Mouse (Mus musculus) erythroblast, embryonic 14.5 days (primary cell): ENCODE measurements around the gene Trpv6. TPM values are rescaled to one million over a fixed set of nuclear protein-coding genes. Genes with fewer than 3 reads are reported as not detected.

Source experiments
- H3K27me3 ChIP-seq: 2 replicates; pipeline ENCODE4 v1.6.1; 2012; ENCODE audit warnings: inconsistent platforms; ENCODE audit not compliant: control insufficient read depth
- H3K36me3 ChIP-seq: 2 replicates; pipeline ENCODE4 v1.6.1; 2012; ENCODE audit warnings: mild to moderate bottlenecking, inconsistent platforms; ENCODE audit not compliant: control insufficient read depth
- H3K4me1 ChIP-seq: 2 replicates; pipeline ENCODE4 v1.6.1; 2012; ENCODE audit warnings: inconsistent platforms; ENCODE audit not compliant: control insufficient read depth
- H3K4me3 ChIP-seq: replicated peaks from 2 replicates; pipeline ENCODE3; 2012; ENCODE audit warnings: moderate library complexity, mild to moderate bottlenecking, inconsistent platforms
- H3K9me3 ChIP-seq: 2 replicates; pipeline ENCODE4 v1.6.1; 2012; ENCODE audit warnings: low read length, inconsistent platforms, mixed read lengths; ENCODE audit not compliant: control insufficient read depth
- GATA1 ChIP-seq: IDR thresholded peaks from 2 replicates; pipeline ENCODE4 v1.6.1; 2012; ENCODE audit warnings: low read length, inconsistent platforms, mixed read lengths
- TAL1 ChIP-seq: IDR thresholded peaks from 3 replicates; pipeline ENCODE4 v1.6.1; 2012; ENCODE audit warnings: low read length, inconsistent platforms, mixed read lengths
- polyA plus RNA-seq: library from polyadenylated mRNA; stranded (reverse); fragments of >175 nt; gene quantifications from 2 replicates; pipeline ENCODE4 v1.2.3, GENCODE M21; 2012

The Trpv6 gene
- polyA plus RNA-seq, 1 experiment = 0.04 TPM

DNA sequence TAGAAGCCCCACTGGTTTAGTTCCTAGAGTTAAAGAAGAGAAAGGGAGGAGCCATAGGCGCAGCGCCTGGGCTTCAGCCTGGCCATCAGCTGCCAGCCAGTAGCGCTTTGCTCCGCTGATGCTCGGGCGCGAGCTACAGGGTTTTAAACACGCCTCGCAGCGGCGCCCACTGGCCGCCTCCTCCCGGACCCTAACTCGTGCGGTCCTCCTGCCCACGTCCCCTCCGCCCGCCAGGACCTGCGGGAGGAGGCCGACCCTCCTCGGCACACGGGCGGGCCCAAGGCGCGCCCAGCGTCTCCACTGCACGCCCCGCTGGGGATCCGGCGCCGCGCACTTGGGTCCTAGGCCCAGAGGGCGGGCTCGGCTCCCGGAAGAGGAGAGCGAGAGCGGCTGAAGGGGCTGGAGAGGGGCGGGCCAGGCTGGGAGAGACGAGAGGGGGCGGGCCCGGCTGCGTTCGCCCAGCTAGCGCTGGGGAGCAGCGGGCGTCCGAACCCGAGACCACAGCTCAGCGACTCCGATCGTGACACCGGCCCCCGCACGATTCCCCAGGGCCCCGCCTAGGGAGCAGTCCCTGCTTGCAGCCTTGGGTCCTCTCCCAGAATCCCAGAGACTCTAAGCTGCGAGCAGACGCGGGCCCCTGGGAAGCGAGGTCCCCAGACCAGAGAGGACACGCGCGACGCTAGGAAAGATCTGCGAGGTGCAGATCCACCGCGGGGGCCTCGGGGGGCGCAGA, 31.0 kb downstream of the Trpv6 start, which contains the start of gene Ephb6:
Gene Ephb6 (plus strand): TSS at position 422 of the 733 bp plus-strand sequence.
- no peaks in the 10 kb centered on the region for H3K36me3 ChIP-seq
- peak within 1 kb of the TSS; percentile 60 for H3K4me3 ChIP-seq
- H3K27me3 ChIP-seq = peaks cover 24% of the 10 kb centered on the region
- peaks cover 13% of the 10 kb centered on the region for H3K4me1 ChIP-seq
- no peak for TF ChIP-seq TAL1
- no peak for TF ChIP-seq GATA1
- no peaks in the 10 kb centered on the region for H3K9me3 ChIP-seq

DNA sequence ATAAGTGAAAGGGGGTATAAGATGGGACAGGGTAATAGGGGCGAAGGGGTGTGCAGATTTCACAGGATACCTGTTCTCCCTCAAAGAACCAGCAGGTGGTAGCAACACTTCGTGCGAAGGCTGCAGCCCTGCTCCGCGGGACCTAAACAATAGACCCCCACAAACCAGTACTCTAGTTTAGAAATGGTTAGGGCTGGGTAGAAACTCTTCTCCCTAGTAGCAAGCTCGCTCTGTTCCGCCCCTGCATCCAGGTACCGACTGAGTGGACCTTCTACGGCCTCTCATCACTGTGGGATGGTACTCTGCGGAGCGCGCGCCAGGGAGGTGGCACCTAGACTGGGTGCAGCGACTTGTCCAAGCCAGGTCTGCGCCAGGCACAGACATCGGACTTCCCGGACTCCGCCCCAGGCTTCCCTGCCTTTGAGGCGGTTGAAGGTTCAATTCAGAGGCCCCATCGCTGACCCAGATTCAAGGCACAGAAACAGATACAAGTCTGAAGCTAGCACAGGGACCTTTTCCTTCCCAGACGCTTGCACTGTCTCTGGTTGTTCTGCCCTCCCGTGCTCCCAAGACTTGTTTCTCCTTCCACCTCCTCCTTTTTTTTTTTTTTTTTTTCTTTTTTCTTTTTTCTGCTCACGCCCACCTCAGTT, 31.7 kb downstream of the Trpv6 start:
- TF ChIP-seq GATA1 = no peak
- Histone ChIP-seq H3K4me1 (peaks cover 13% of the 10 kb centered on the region), H3K9me3 (no peaks in the 10 kb centered on the region), H3K36me3 (no peaks in the 10 kb centered on the region), H3K4me3 (peak overlapping the region; percentile 60), H3K27me3 (peaks cover 24% of the 10 kb centered on the region)

DNA sequence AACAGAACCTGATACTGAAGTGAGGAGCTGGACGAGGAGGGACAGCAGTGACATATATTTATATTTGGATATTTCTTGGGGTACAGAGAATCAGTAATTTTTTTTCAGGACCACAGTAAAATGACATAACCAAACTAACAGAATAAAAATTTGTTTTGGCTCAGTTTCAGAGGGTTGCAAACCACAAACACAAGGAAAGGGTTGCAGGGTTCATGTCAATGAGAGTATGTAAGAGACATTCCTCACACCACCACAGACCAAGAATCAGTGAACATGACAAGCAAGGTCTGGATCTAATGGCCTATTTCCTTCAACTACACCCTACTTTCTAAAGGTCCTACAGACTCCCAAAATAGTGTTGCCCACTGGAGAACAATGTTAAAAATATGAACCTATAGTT, 54.0 kb downstream of the Trpv6 start:
- Histone ChIP-seq H3K9me3 (no peaks in the 10 kb centered on the region), H3K4me1 (no peaks in the 10 kb centered on the region), H3K4me3 (no peak overlapping the region), H3K27me3 (0 out of 2 replicates have a peak, but pooled peaks cover 2% of the 10 kb centered on the region), H3K36me3 (no peaks in the 10 kb centered on the region)
- TF ChIP-seq GATA1 (no peak), TAL1 (no peak)

DNA sequence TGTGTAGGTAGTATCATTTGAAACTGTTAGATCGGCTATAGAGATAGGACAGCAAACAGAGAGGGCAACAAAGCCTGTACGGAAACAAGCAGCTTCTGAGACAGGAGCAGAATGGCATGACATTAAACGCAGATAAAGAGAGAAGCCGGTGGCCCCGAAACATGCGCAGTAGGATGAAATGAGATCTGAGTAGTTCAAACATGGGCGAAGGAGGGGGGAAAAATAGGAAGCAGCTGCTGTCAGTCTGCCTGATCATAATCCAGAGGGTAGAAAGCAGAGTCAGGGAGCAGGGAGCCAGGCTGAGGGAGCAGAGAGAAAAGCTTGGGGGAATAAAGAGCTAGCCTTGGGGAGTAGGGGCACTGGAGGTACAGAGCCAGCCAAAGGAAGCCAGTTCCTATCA, 54.9 kb downstream of the Trpv6 start:
- Histone ChIP-seq H3K9me3 (no peaks in the 10 kb centered on the region), H3K27me3 (0 out of 2 replicates have a peak, but pooled peaks cover 2% of the 10 kb centered on the region), H3K4me3 (no peak overlapping the region), H3K4me1 (no peaks in the 10 kb centered on the region), H3K36me3 (no peaks in the 10 kb centered on the region)
- TF ChIP-seq GATA1 (peak; percentile 23; the same call in 1 of the 2 replicates), TAL1 (no peak)

DNA sequence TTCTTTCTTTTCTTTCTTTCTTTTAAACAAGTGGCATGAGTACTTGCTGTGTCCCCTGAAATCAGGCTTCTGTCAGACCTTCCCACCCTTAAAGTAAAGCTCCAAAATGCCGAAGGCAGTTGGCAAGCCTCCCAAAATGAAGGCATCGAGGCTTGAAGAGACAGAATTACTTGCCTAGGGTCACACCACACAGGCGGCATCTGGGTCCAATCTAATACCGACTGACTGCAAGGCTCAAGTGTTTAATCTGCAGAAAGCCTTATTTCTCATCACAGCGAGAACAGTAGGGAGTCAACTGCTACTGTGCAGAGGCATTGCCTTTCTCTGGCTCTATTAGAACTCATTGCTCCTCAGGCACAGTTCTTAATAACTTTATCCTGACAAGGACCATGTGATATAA, 58.9 kb downstream of the Trpv6 start:
- Histone ChIP-seq H3K4me1 (no peaks in the 10 kb centered on the region), H3K36me3 (no peaks in the 10 kb centered on the region), H3K4me3 (no peak overlapping the region), H3K9me3 (no peaks in the 10 kb centered on the region), H3K27me3 (0 out of 2 replicates have a peak, but pooled peaks cover 2% of the 10 kb centered on the region)
- TF ChIP-seq GATA1 (no peak), TAL1 (no peak)

DNA sequence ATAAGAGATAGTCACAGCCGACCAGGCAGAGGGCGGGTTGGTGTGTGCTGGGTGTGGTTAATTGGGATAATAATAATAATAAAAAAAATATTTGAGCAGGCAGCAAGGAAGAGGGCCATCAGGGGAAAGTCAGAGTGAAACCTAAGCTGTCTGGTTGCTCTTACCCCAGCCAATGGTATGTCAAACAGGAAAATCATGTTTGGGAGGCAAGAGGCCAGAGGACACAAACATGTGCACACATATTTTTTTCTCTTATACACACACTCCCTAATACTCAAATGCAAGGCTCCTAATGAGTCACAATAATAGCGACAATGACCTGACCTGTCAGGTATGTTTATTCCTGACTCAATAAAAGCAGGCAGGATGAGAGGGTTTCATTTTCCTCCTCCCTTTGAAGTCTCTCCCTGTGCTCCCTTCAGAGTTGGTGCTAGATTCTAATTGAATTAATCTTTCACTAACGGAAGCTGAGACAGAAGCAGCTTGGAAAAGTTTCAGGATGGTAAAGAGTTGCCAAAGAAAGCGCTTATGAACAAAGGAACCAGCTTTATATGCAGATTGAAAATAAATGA, 59.6 kb downstream of the Trpv6 start:
- no peak overlapping the region for H3K4me3 ChIP-seq
- no peak for TF ChIP-seq GATA1
- TF ChIP-seq TAL1 = no peak
- no peaks in the 10 kb centered on the region for H3K9me3 ChIP-seq

More for the DNA sequence above, 59.6 kb downstream of the Trpv6 start:
- H3K36me3 ChIP-seq = no peaks in the 10 kb centered on the region
- no peaks in the 10 kb centered on the region for H3K4me1 ChIP-seq
- 0 out of 2 replicates have a peak, but pooled peaks cover 2% of the 10 kb centered on the region for H3K27me3 ChIP-seq

Other genes with a start within 250 kb of the Trpv6 start
- gene Gm5771, start 244.0 kb downstream of the Trpv6 start, polyA plus RNA-seq = not detected in 2 replicates
- not detected in 2 replicates for gene Gm10334, start 190.3 kb downstream of the Trpv6 start, polyA plus RNA-seq
- gene Prss1, start 177.5 kb downstream of the Trpv6 start, polyA plus RNA-seq = not detected in 2 replicates
- gene Prss2, start 114.6 kb downstream of the Trpv6 start, polyA plus RNA-seq = not detected in 2 replicates
- 0.10 TPM in 1 of 2 replicates, not detected in the other for gene Ephb6, start 30.9 kb downstream of the Trpv6 start, polyA plus RNA-seq
- 0.01 TPM in 1 of 2 replicates, not detected in the other for gene Trpv5, start 44.4 kb upstream of the Trpv6 start, polyA plus RNA-seq
- gene Llcfc1, start 48.0 kb upstream of the Trpv6 start, polyA plus RNA-seq = not detected in 2 replicates
- gene Kel, start 67.9 kb upstream of the Trpv6 start, polyA plus RNA-seq = 24.5 and 29.0 TPM in 2 replicates
- gene Olfr459, start 138.8 kb upstream of the Trpv6 start, polyA plus RNA-seq = 0.01 TPM in 1 of 2 replicates, not detected in the other
- gene Pip, start 211.1 kb upstream of the Trpv6 start, polyA plus RNA-seq = not detected in 2 replicates
- gene Sval2, start 216.6 kb upstream of the Trpv6 start, polyA plus RNA-seq = not detected in 2 replicates